Mouse (Mus musculus) monocyte, adult 5-6 weeks (primary cell): ENCODE results near the gene Slc27a2. TPM values are rescaled to one million over a fixed set of nuclear protein-coding genes. Genes with fewer than 3 reads are reported as not detected.

Experiments used
- ATAC-seq: fragments of 153-309, 156-312 bp; replicated peaks from 2 replicates; pipeline ENCODE4 v1.8.0; 2017; ENCODE audit warnings: mild to moderate bottlenecking; ENCODE audit not compliant: low TSS enrichment, insufficient number of reproducible peaks, severe bottlenecking, poor library complexity, low FRiP score
- total RNA-seq: library from RNA; stranded (forward); fragments of 200-1000, 200-491, 200-594 nt; gene quantifications from 3 replicates; pipeline ENCODE4 v1.2.3, GENCODE M21; 2017

Gene Slc27a2
- total RNA-seq, 1 experiment from 2014 or later: not detected

GRCm38 (mm10) chr2:126549681-126550080, 2.5 kb upstream of the Slc27a2 start:
- no peak for ATAC-seq

DNA sequence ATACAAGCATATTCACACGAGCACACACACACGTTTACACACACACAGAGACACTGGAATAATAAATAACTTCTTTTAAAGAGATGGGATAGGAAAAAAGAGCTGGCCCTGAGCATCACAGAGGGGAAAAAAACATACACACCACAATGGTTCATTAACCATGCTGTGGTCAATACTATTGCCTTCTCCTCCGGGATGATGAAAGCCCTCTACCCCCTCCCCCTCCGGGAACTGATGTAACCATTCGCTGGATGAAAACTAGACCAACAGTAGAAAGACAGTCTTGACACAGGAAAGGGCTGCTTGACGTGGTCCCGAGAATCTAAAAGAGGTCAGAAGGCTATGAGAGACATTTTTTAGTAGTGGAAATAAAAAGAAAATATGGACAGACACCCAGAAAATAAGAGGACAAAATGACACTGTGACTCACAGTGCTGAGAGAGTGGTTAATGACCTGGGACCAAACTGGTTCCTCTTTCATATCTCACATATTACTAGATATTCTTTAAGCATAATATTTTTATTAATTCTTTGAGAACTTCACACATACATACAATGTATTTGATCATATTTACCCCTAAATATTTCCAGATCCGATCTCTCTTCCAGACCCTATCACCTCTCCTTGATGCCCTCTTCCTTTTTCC, 840 bp upstream of the Slc27a2 start:
- ATAC-seq: peak; percentile 38; the same call in 1 of the 2 replicates

GRCm38 (mm10) chr2:126551896-126552295, 311 bp upstream of the Slc27a2 start:
- no peak for ATAC-seq

DNA sequence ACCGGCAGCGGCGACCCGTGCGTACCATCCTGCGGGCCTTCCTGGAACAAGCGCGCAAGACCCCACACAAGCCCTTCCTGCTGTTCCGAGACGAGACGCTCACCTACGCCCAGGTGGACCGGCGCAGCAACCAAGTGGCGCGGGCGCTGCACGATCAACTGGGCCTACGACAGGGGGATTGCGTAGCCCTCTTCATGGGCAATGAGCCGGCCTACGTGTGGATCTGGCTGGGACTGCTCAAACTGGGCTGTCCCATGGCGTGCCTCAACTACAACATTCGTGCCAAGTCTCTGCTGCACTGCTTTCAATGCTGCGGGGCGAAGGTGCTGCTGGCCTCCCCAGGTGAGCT, 1.1 kb downstream of the Slc27a2 start:
- no peak for ATAC-seq

DNA sequence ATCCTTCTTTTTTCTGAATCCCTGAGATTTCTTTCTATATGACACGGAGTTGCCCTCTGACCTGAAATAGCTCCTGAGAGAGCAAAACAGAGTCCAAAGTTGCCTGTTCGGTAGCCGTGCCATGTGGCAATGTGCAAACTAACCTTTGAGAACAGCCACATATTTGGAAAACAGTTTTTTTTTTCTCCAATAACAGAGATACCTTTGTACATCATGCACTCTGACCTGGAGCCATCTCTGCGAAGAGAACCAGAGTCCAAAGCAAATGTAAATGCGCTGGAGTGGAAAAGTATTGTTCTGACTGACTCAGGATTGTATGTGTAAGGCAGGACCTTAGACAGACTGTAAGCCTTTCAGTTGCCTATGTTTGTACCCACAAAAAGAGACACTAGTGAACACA, 3.3 kb downstream of the Slc27a2 start:
- ATAC-seq: no peak

DNA sequence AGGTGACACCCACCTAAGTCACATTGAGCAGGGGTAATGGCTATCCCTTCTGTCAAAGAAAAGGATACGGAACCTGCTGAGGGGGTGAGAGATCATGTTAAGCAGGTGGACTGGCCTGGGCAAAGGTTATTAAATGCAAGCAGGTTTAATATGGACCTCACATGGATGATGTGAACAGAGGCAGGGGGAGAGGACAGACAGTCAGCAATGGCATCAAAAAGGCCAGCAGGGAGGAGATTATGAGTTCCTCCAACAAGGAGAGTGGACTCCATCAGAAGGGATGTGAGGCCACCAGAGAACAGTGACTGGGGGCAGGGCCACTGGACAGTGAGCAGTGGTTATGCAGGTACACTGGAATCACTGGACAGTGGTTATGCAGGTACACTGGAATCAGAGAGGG, 7.9 kb downstream of the Slc27a2 start:
- no peak for ATAC-seq

DNA sequence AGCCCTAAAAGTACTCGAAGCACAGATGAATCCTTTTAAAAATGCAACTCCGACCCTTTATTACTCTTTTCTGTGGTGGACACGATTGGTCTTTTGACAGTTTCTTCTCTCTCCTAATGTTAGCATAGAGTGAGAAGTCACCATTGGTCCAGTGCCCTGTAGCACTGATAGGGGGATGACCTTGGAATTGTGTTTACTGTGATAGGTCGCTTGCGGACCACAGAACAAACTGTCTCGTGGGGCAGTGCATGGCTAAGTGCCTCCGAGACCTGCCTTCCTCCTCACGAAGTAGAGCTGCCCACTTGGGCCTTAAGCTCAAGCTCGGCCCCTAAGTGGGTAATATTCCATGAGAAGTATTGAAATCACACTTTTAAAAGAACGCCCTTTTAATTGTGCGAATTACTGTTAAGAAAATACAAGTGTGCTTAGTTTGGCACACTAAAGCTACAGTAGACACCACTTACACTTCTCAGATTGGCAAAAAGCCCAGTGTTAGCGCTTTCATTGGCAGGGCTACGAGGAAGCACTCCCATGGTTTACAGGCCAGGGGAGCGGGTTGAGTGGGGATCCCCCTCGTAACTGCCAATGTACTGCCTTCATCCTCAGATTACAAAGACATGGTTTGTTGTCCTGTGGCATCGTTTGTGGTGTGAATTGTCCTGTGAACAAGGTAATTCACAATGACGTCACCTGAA, 11.4 kb downstream of the Slc27a2 start:
- ATAC-seq: no peak

DNA sequence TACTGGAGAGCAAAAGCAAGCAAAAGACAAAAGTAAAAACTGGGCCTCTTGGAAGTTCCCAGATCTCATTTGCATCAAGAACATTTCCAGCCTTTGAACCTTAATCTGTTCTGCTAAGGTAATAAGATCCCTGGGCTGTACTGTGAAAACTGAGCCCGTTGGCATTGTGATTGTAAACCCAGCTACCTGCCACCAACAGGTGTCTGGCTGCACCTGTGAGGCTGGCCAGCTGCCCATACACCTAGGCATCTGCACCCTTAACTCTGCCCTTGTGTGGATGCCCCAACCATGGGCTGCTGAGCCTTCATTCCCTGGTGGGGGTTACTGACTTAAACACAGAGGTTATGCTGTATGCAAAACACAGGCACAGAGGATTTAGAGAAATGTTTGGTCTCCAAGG, 20.0 kb downstream of the Slc27a2 start:
- ATAC-seq: no peak

DNA sequence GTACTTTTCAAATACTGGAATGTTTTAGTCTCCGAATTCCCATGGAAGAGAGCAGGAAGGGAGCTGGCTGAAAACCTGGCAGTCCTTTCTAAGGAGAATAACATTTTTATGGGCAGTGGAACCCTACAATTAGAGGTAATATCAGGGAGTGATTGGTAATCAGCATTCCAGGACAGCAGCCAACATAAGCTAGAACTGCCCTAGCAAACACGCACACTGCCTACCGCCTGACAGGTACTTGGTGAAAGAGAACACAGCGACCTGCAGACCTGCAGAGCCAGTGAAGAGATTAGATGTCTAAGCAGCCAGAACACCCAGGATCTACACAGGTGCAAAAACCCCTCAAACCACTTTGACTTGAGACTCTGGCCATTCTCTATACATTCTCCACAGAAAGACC, 20.5 kb downstream of the Slc27a2 start:
- no peak for ATAC-seq

DNA sequence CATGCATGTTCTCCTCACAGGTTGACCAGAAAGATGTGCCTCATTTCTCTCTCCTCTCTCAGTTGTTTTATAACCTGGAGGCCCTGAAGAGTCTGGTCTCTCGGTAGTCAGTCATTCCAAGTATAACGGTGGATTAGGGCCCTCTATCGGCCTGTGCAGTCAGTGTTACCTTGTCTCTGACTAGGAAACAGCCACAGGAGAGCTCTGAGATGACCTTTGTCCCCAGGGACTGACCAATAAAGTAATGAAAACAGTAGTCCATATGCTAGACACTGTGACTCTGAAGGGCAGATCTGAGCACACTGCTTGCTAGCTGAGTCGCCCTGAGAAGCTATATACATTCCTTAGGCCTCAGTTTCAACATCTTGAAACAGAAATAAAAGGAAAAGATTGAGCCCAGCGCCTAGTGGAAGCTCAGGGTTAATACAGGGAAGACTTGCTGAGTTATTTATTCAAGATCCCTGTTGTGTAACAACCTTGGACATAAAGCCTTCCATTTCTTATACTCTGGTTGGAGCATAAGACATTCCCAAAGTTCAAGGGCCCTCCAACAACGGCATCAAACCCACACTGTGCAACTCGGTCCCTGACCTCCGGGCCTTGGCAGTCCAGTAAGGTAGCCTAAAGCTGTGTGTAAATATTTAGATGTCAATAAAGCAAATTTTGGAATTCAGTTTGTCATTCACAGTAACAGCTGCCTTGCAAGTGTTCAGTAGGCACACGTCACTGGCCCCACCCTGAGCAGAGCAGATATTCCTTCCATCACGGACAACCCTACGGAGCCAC, 23.4 kb downstream of the Slc27a2 start:
- no peak for ATAC-seq

- ATAC-seq: no peak
Measured at GRCm38 (mm10) chr2:126577362-126577761, 25.2 kb downstream of the Slc27a2 start.

GRCm38 (mm10) chr2:126579282-126579681, 27.1 kb downstream of the Slc27a2 start:
- no peak for ATAC-seq

DNA sequence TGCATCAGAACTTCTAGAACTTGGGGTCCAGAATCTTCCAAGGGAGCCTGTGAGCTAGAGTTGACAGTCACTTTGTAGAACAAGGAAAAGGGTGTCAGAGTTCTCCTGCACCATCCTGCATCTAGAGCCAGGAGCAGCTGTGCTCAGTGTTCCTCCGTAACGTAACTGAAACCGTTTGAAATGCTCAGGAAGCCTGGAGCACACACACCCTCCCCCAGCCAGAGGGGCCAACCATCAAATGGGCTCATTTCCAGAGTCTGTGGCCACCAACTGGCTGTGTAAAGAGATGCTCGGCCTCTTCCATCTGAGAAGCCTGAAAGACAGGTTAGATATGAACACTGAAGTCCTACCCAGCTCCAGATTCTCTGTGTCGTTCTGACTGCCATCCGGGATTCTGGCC, 31.8 kb downstream of the Slc27a2 start:
- ATAC-seq: no peak

- no peak for ATAC-seq
Measured at GRCm38 (mm10) chr2:126584621-126585369, 32.6 kb downstream of the Slc27a2 start.

GRCm38 (mm10) chr2:126587468-126587867, 35.3 kb downstream of the Slc27a2 start:
- 0 out of 2 replicates have a peak, but pooled peaks have one; percentile 56 for ATAC-seq

GRCm38 (mm10) chr2:126591304-126591703, 39.1 kb downstream of the Slc27a2 start:
- no peak for ATAC-seq

DNA sequence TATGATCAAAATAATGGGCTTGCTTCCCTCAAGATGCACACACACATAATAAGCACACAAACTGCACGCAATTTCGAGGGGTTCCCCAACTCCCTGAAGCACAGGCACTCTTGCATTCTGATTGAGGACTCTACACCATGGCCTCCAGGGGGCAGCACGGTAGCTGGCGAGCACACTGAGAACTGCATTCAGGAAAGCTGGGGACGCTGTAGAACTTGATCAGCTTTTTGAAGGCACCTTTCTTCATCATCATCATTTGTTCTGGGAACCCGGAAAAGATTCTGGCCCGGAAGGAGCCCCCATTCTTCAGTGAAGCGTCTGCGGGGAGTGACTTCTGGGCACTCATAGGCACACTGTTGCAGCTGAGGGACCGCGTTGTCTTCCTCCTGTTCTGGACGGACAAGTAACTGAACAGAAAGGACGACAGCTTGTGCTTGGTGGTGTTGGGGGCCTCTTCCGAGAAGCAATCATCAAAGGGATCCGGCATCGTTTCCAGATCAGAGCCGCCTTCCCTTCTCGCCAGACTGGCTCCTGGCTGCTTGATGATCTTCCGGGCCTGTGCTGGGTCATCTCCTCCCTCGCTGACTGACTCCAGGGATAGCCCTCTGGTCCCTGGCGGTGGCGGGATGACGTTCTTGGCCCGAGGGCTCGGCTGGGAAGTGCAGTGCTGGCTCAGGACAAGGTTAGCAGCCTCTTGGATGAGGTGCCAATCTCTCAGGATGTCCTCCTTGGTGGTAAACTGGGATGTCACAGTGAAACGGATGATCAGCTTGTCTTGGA, 41.8 kb downstream of the Slc27a2 start:
- ATAC-seq: peak; percentile 73

DNA sequence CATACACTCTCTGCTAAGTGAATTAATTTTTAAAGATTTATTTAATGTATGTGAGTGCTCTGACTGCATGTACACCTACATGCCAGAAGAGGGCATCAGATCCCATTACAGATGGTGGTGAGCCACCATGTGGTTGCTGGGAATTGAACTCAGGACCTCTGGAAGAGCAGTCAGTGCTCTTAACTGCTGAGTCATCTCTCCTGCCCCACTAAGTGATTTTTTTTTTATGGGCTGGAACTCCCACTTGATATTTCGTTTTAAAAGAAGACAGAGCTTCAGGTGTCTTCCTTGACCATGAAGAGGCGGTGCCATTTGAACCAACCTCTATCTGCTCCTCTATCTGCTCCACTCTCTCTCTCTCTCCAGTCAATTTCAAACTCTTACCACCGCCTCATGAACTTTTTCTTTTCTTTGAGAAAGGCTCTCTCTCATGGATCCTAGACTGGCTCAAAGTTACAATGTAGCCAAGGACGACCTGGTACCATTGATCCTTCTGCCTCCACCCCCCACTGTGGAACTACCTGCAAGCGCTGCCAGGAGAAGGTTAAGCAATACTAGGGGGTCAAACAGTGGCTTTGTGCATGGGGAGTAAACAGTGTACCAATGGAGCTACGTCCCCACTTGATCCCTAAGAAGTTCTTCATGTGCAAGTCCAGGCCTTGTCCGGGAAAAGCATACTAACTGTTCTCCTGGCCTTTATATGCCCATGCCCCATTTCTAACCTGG, 44.3 kb downstream of the Slc27a2 start:
- ATAC-seq: no peak
